ENCODE assay signal across 14 mouse cellular contexts in the genomic region with DNA sequence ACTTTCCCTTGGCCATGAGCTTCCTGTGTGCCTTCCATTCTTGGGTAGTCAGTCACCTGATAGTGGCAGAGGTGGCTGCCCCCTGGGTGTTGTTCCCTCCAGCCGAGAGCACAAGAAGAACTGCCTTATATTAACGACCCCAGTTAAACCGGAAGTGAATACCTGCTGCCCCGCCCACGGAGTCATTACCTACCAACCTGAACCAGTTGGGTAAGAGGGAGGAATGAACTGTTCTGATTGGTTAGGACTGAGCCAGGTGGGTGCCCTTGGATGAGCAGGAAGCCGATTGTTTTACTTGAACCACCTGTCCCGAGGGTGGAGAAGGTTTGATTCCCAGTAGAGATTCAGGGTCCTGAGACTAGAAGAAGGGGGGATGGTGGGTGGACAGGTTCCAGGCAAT. TPM values are rescaled to one million over a fixed set of nuclear protein-coding genes. Genes with fewer than 3 reads are reported as not detected.
DNase-seq lines count a peak whose midpoint lies in the region; ATAC-seq and TF ChIP-seq lines count a peak whose summit lies in the region.
"Had no signal": no experiment of that assay in that cellular context is flagged by ENCODE, and none has a peak within 500 bp of the region (broad histone marks: within the 10 kb centered on the region; RNA-seq: fewer than 3 reads in every experiment).

No protein-coding gene starts in this region.

- H3ac ChIP-seq in C2C12 (ENCODE audit: control insufficient read depth, insufficient read length, low read depth), result peak overlapping the region; percentile 23

- H3K36me3 ChIP-seq in C2C12 (ENCODE audit: control insufficient read depth, insufficient read depth), result no peaks in the 10 kb centered on the region
- no peaks in the 10 kb centered on the region for H3K36me3 ChIP-seq in intestine, embryonic 16.5 days (ENCODE audit: control insufficient read depth, insufficient read depth, low read length)
- H3K36me3 ChIP-seq: limb, embryonic 13.5 days; liver, embryonic 15.5 days had no signal

- H3K9me3 ChIP-seq in intestine, embryonic 16.5 days (ENCODE audit: control insufficient read depth, low read length), result no peaks in the 10 kb centered on the region
- H3K9me3 ChIP-seq: limb, embryonic 13.5 days; liver, embryonic 15.5 days had no signal

- TF ChIP-seq CTCF in C2C12 (IDR thresholded peaks at IDR 0.05; ENCODE audit: control insufficient read depth, insufficient read depth, insufficient read length), result no peak

- no peaks in the 10 kb centered on the region for H3K79me2 ChIP-seq in C2C12 (ENCODE audit: control insufficient read depth, insufficient read depth)

- no peak overlapping the region for H3K4me2 ChIP-seq in intestine, embryonic 16.5 days (ENCODE audit: low read depth, low read length)
- H3K4me2 ChIP-seq: limb, embryonic 13.5 days; liver, embryonic 15.5 days had no signal

- DNase-seq in heart, adult 11 months, result peak; percentile 89
- DNase-seq in heart, postnatal 4 days, result no peak
- DNase-seq in R1 (ENCODE audit: low read depth, low spot score), result peak; percentile 69
- no peak for DNase-seq in urinary bladder, postnatal 36 days (ENCODE audit: low spot score in 2 of 2)
- no peak for DNase-seq in left cerebral cortex, adult 11 months (ENCODE audit: low spot score)
- DNase-seq in cerebellum, adult 8-10 months, result no peak
- DNase-seq: adrenal gland, postnatal 36 days; kidney, adult 11 months; lung, postnatal 14 days; thymus, postnatal 4 days had no signal

- peak; percentile 38; the same call in 1 of the 2 replicates for ATAC-seq in intestine, embryonic 16.5 days

- H3K4me1 ChIP-seq in intestine, embryonic 16.5 days (ENCODE audit: control insufficient read depth, insufficient read depth, low read length), result peaks cover 8% of the 10 kb centered on the region
- H3K4me1 ChIP-seq: liver, embryonic 15.5 days had no signal

- H3K27ac ChIP-seq in intestine, embryonic 16.5 days (ENCODE audit: low read length), result no peak overlapping the region
- H3K27ac ChIP-seq: limb, embryonic 13.5 days; liver, embryonic 15.5 days had no signal

- H3K79me3 ChIP-seq in C2C12 (ENCODE audit: low read depth), result no peaks in the 10 kb centered on the region

- WGBS in intestine, embryonic 16.5 days, result 35% methylated on average over 7 of the region's 7 CpGs

- H3K27me3 ChIP-seq in C2C12 (ENCODE audit: control insufficient read depth, insufficient read depth, insufficient read length), result no peaks in the 10 kb centered on the region
- H3K27me3 ChIP-seq in intestine, embryonic 16.5 days (replicated peaks; ENCODE audit: control insufficient read depth, insufficient read depth, low read length), result no peaks in the 10 kb centered on the region
- H3K27me3 ChIP-seq: limb, embryonic 13.5 days had no signal

- no peak overlapping the region for H3K4me3 ChIP-seq in C2C12 (ENCODE audit: insufficient read depth, poor library complexity, severe bottlenecking)
- H3K4me3 ChIP-seq in intestine, embryonic 16.5 days (ENCODE audit: low read length), result no peak overlapping the region
- H3K4me3 ChIP-seq: limb, embryonic 13.5 days; liver, embryonic 15.5 days had no signal

- 0 out of 2 replicates have a peak overlapping the region, but pooled peaks have one; percentile 30 for H3K9ac ChIP-seq in intestine, embryonic 16.5 days (ENCODE audit: low read depth, low read length)
- H3K9ac ChIP-seq: limb, embryonic 13.5 days; liver, embryonic 15.5 days had no signal

TF ChIP-seq in C2C12, 6 proteins besides CTCF, POLR2A, EP300 and RAD21:
- TF ChIP-seq MYOG (IDR thresholded peaks at IDR 0.05; ENCODE audit: control insufficient read depth, extremely low read depth, insufficient read length), result no peak
- no peak for TF ChIP-seq CEBPB (IDR thresholded peaks at IDR 0.05; ENCODE audit: low read depth)
- no peak for TF ChIP-seq USF1 (IDR thresholded peaks at IDR 0.05; ENCODE audit: low read depth)
- TF ChIP-seq FOSL1 (IDR thresholded peaks at IDR 0.05; ENCODE audit: insufficient read depth, low read length, poor library complexity, severe bottlenecking), result no peak
- no peak for TF ChIP-seq MYOD1 (IDR thresholded peaks at IDR 0.05; ENCODE audit: control insufficient read depth, insufficient read length, low read depth)
- no peak for TF ChIP-seq MAX (IDR thresholded peaks at IDR 0.05)
TF ChIP-seq in C2C12: peak in this region for 0.

RNA-seq across cellular contexts. Expression of gene Znfx1, which starts 15.7 kb away (rescaled TPM):
- total RNA-seq in heart, postnatal 4 days (2021), result 10 to 100 TPM; 19.7 to 22.4 TPM
- 15.8 TPM for polyA plus RNA-seq in C2C12 (2012; fragmentation: generic; extraction: Trizol)
- polyA plus RNA-seq in intestine, embryonic 16.5 days (2015; fragmentation: Nextera tagmentation; extraction: Ambion mirVana), result 6.5 and 9.8 TPM in 2 replicates

Comparison
In these comparisons a context has a peak if more than half of its experiments do, and no peak if none do; other contexts are left out.
1. DNase-seq: peak in heart, adult 11 months (single experiment) and R1 (single experiment); none in heart, postnatal 4 days (single experiment), urinary bladder, postnatal 36 days (0 of 2), left cerebral cortex, adult 11 months (single experiment) and cerebellum, adult 8-10 months (single experiment).